Mouse (Mus musculus): ENCODE measurements at regions not wholly inside any gene's neighbourhood (a gene's known extent, or its start where the extent isn't known, plus 50 kb on each side); places are given as distances from the start of the nearest gene placed in this dataset.

- TF ChIP-seq CTCF (IDR thresholded peaks at IDR 0.05; ENCODE audit: control insufficient read depth, insufficient read depth, insufficient read length) (no peak), MAX (IDR thresholded peaks at IDR 0.05) (no peak), MYOG (IDR thresholded peaks at IDR 0.05; ENCODE audit: control insufficient read depth, extremely low read depth, insufficient read length) (no peak), USF1 (IDR thresholded peaks at IDR 0.05; ENCODE audit: low read depth) (no peak), MYOD1 (IDR thresholded peaks at IDR 0.05; ENCODE audit: control insufficient read depth, insufficient read length, low read depth) (no peak), FOSL1 (IDR thresholded peaks at IDR 0.05; ENCODE audit: insufficient read depth, low read length, poor library complexity, severe bottlenecking) (no peak)
Measured at GRCm38 (mm10) chr5:149818812-149819211, 140.8 kb downstream of the B3glct start.
